Mouse (Mus musculus) kidney, adult 2 months (tissue): ENCODE results near the gene Zfp511.

Experiments
- CTCF ChIP-seq: fragments of 200-500 bp; conservative IDR thresholded peaks from 2 replicates; pipeline ENCODE4 v1.5.1; 2011; ENCODE audit warnings: low read depth, mild to moderate bottlenecking, control low read depth, low read length, moderate library complexity, mixed read lengths; ENCODE audit not compliant: insufficient read depth, insufficient read length
- POLR2A ChIP-seq: fragments of 200-500 bp; IDR thresholded peaks from one replicate; pipeline ENCODE4 v1.6.1; 2011; ENCODE audit warnings: low read depth, low read length, control low read depth

DNA sequence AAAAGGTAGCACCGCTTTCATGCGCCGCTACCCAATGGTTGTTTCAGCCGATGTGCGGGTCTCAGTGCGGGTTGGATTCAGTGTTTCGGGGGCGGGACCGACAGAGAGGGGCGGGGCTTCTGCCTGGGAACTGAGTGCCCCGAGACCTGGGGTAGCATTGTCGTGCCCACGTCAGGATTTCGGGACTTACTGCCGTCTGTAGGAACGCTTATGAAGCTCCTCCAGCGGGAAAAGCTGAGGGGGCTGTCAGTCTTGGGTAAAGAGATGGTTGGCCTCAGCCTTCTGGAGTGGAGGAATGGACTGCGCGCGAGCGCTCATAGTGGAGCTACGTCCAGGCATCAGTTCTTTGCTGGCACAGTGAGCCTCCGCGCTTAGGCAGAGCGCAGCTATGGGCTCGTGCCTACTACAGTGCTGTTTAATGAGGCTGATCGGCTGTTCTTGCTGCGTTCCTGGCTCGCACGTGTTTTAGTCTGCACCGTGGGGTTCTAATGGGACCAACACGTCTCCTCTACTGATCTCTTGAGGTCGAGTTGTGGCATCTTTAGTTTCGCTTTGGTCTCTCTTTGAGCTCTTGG, 13.0 kb downstream of the Zfp511 start:
- TF ChIP-seq POLR2A, result no peak
- TF ChIP-seq CTCF, result no peak
